Comparison of ENCODE assay signal across 1 mouse cellular context in the genomic region with DNA sequence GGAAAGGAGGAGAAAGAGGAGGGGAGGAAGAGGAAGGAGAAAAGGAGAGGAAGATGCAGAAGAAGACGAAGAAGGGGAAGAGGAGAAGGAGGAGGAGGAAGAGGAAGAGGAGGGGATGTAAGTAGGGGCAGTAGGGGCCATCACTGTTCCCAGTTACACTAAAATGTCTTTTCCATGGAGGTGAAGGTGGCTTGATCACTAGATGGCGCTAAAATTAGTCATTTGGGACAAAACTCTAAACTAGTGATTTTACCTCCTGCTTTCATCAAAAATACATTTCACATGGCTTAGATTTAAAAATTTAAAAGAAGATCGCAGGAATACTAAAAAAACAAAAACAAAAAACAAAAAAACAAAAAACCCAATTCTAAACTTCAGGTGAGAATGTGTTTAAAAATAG.
TF ChIP-seq lines count a peak whose summit lies in the region.

No protein-coding gene starts in this region.

TF ChIP-seq in MEL, 35 proteins besides CTCF, POLR2A, EP300 and RAD21 (continued from another document):
- TF ChIP-seq MAFK (IDR thresholded peaks at IDR 0.05; ENCODE audit: borderline replicate concordance, low read depth, low read length): no peak
